Mouse (Mus musculus) kidney, adult 8-10 months (tissue): Measurements from ENCODE around the gene Mmp24.
A peak's percentile ranks its signal among the peaks of the same experiment; 100 is the strongest.

Experiments
- DNase-seq, 2 experiments: peaks; one replicate each; pipeline ENCODE4 v3.0.0; 2022

The Mmp24 gene

DNA sequence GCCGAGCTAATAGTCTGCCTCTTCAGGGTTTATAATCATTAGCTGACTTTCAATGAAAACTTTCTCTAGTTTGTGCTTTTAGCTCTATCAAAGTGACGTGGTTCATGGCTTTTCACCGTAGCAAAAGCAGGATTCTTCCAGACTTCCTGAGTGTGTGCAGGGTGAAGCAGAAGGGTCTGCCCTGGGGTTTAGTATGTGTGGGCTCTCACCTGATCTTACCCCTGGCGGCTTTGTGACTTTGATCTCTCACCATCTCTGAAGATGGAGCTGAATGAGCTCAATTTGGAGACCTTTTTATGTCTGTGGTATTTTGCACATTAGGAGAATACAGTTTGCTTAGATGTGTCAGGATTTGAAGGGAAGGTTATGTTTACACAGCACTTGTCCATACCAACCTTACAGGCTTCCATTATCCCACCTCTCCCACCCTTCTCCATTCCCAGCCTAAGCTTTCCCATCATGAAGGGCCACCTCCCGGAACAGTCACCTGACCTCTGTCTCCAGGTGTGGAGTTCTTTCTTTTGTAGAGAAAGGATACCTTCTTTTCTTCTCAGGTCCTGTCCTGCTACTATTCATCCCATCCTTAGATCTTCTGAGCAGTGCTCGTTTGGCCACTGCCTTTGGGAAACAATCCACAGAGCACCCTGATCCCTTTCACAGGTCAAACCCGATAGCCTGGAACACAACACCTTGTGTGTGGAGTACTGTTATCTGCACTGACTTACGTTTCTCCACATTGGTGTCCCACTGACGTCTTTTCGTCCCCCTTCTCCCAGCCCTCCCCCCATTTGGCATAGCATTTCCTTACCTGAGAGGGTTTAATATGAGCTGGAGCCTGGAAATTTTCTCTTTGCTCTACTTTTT, 1.9 kb downstream of the Mmp24 start:
- DNase-seq: no peak

GRCm38 (mm10) chr2:155777688-155777985, 2.5 kb downstream of the Mmp24 start:
- no peak for DNase-seq

- DNase-seq: no peak
Measured at GRCm38 (mm10) chr2:155778004-155778403, 2.9 kb downstream of the Mmp24 start.

- no peak for DNase-seq
Measured at GRCm38 (mm10) chr2:155779066-155779465, 3.9 kb downstream of the Mmp24 start.

DNA sequence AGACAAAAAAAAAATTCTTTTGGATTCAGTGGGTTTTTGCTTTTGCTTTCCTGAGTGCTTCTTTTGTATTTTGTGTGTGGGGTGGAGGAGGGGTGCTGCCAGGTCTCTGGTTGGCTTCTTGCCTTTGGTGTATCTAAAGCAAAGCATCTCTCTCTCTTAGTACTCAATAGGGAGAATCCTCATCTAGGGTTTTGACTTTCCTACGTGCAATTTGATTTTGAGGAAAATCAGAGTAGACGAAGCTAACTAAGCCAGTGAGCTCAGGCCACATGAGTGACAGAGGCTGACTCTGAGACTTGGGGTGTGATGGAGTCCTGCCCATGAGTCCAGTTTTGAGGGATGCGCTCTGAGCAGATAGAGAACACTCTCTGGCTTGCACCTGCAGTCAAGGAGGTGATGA, 4.4 kb downstream of the Mmp24 start:
- no peak for DNase-seq

DNA sequence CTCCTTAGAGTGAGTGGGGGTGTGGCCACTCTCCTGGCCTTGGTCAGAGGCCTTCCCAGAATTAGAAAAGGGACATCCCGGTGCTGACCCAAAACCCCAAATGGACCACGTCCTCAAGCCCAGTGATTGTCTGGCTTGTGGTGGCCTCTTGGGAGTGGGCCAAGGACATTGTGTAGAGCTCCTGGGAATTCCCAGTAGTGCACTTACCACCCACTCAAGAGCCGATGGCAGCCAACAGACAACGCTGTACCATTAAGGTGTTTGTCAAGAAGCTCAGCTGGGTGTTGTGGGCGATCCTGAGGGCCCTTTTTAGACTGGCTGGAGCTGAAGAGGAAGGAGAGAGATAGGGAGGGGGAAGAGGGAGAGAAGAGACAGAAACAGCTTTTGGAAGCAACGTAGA, 9.4 kb downstream of the Mmp24 start:
- no peak for DNase-seq

GRCm38 (mm10) chr2:155786905-155787304, 11.8 kb downstream of the Mmp24 start:
- no peak for DNase-seq

DNA sequence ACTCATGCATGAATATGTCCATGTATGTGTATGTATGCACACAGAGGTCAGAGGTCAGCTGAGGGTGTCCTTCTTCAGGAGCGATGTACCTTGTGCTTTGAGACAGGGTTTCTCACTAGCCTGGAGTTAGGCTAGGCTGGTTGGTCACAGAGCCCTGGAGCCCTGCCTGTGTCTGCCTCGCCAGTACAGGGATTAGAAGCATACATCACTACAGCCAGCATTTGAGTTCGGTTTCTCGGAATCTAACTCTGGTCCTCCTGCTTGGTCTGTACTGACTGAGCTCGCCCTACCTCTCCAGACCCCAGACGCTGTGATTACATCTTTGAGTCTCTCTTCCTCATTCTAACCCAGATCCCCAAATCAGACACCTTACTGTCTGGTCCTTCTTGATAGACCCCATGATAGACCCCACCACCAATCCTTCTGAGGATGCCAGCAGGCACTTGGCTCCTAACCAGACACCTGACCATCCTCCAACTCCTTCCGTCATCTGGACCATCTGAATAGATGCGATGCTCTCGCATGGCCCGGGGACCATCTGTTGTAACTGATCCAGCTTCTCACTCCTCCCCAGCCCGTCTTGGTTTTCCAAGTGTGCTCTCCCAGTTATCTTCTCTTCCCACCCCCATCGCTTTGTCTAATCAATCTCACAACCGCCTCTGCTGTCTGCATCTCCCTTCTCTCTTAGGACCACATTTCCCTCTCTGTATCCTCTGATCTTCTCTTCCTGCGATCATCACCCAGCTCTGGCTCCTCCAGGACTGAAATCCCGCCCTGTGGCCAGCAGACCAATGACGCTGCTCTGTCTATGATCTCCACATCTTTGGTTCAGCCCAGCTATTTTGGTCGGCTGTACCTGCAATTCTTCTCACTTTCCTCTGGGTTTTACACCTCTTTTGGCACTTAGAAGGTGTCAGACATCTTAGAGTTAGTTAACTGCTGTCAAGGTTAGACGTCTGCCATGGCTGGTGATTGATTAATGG, 13.1 kb downstream of the Mmp24 start:
- DNase-seq: no peak

GRCm38 (mm10) chr2:155792899-155793298, 17.8 kb downstream of the Mmp24 start:
- no peak for DNase-seq

DNA sequence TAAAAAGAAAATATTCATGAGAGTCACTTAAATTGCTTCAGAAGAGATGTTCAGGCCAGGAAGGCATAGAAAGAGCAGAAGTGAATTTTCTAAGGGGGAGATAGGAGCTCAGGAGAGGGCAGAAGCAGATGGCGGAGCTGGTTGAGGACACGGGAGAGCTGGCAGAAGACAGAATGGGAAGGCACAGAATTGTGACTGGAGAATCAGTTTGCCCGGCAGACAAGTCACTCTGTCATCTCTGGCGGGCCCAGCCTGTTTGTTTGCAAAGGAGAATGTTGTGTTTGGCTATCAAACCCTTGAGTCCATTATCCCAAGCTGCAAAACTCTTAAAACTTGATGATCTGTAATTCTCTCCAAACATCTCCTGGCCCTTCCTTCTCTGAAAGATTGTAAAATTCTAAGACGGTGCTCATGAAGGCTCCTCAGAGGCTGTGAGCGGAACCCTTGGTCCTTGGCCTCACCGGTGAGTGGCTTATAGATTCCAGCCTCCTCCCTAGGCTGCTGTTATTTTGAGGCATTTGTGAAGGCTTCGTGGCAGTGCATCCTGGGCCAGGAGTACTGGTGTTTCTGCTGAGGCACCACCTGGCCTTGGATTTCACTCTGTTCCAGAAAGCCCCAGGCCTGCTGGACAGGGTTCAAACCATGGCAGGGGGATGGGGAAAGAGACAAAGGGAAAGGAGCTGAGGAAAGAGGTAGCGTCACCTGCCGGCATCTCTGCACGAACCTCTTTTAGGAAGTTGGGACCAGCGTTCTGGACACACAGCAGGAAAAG, 19.7 kb downstream of the Mmp24 start:
- no peak for DNase-seq

- DNase-seq: no peak
Measured at GRCm38 (mm10) chr2:155798613-155799012, 23.5 kb downstream of the Mmp24 start.

GRCm38 (mm10) chr2:155802761-155803160, 27.6 kb downstream of the Mmp24 start:
- DNase-seq: no peak

- DNase-seq: no peak
Measured at GRCm38 (mm10) chr2:155804053-155804452, 28.9 kb downstream of the Mmp24 start.

- peak; percentile 48 to 55 for DNase-seq
Measured at GRCm38 (mm10) chr2:155805231-155805924, 30.2 kb downstream of the Mmp24 start.

DNA sequence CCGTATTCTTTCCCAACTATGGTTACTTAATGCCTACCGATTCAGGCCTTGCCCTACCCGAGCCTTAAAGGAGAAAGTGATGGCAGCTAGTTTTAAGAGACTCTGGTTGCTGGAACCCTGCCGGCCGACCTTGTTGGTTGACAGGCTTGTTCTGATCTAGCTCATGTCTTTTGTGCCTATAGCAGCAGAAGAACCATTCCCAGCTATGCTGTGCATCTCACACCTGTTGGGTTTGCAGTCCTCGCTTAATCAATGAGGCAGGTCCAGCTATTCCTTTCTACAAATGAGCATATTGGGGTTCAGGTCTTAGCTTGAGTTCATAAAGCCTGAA, 30.7 kb downstream of the Mmp24 start:
- DNase-seq: no peak

DNA sequence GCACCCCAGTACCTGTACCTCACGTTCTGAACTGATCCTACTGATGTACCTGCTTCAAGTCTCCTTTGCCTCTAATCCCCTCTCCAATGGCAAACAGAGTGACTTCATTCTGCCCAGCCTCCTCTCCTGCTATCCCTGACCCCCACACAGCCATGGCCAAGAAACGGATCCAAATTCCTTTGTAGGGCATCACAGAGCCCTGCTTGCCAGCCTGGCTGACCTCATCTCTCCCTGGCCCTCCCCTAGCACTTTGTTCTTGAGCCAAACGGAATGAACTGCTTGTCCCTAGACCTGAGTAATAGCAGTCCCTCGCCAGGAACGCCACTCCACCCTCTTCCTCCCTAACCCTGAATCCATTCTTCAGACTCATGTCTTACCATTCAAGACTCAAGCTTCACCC, 31.4 kb downstream of the Mmp24 start:
- no peak for DNase-seq

DNA sequence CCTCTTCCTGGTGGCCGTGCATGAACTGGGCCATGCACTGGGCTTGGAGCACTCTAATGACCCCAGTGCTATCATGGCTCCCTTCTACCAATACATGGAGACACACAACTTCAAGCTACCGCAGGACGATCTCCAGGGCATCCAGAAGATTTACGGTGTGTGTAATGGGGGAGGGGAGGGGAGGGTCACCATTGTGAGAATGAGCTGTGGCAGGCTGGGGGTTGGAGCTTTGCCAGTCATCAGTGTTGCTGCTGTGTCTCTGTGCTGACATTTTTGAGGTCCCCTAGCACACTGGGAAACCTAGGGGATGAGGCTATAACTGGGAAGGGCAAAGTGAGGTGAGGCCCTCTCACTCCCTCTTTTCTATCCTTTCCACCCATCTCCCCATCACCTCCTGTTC, 32.3 kb downstream of the Mmp24 start:
- no peak for DNase-seq

GRCm38 (mm10) chr2:155809620-155810019, 34.5 kb downstream of the Mmp24 start:
- no peak for DNase-seq

- DNase-seq: peak; percentile 50 to 79
Measured at GRCm38 (mm10) chr2:155811821-155812396, 36.8 kb downstream of the Mmp24 start.

DNA sequence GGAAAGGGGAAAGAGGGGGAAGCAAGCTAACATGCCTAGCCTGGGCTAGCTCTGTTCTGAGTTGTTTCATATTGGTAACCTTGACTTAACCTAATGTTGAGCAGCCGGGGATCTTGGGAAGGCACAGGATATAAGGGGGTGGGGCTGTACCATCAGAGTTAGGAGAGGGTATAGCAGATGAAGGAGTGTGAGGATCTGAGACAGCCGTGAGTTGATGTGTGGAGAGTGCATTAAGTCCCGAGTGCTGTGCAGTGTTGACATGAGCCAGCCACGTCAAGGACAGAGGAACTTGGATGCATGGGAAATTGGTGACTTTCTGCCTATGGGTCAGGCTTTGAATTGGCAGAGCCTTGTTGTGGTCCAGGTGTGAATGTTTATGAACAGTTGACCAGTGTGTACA, 37.5 kb downstream of the Mmp24 start:
- no peak for DNase-seq

GRCm38 (mm10) chr2:155814829-155815228, 39.7 kb downstream of the Mmp24 start:
- no peak for DNase-seq

GRCm38 (mm10) chr2:155816179-155816578, 41.0 kb downstream of the Mmp24 start:
- no peak for DNase-seq
